Mouse (Mus musculus) heart, adult 2 months (tissue): ENCODE measurements at regions not wholly inside any gene's neighbourhood (a gene's known extent, or its start where the extent isn't known, plus 50 kb on each side); places are given as distances from the start of the nearest gene placed in this dataset.

ENCODE experiments used
- CTCF ChIP-seq: fragments of 200-600 bp; IDR thresholded peaks from 2 replicates; pipeline ENCODE4 v1.8.1; 2022; ENCODE audit warnings: antibody characterized with exemption, mild to moderate bottlenecking, moderate library complexity
- EP300 ChIP-seq: fragments of 200-500 bp; IDR thresholded peaks from 2 replicates; pipeline ENCODE4 v1.6.1; 2011; ENCODE audit warnings: low read depth, low read length, control low read depth; ENCODE audit not compliant: insufficient read depth

GRCm38 (mm10) chr4:39998771-39999422 lies 144.0 kb upstream of the Aco1 start:
- TF ChIP-seq EP300 (no peak), CTCF (no peak)
